Mouse (Mus musculus) megakaryocyte, adult 5-6 weeks (primary cell): Measurements from ENCODE around the gene Trcg1. TPM values are rescaled to one million over a fixed set of nuclear protein-coding genes. Genes with fewer than 3 reads are reported as not detected.

ENCODE experiments used
- ATAC-seq: 2 replicates; pipeline ENCODE4 v1.8.0; 2016; ENCODE audit warnings: mild to moderate bottlenecking, inconsistent platforms; ENCODE audit not compliant: poor library complexity, severe bottlenecking
- total RNA-seq, 2 experiments: library from RNA; stranded (forward) in 1 of 2; stranded (reverse) in 1 of 2; fragments of 153-499, 151-499 nt in 1 of 2; fragments of 221-1000, 200-1000 nt in 1 of 2; gene quantifications; 2 replicates each; pipeline versions ENCODE4 v1.2.3 to v1.2.4; 2015 to 2017

Gene Trcg1
- total RNA-seq, 2 experiments from 2014 or later: not detected

- ATAC-seq: no peak
Observed at GRCm38 (mm10) chr9:57294905-57295304, 58.5 kb downstream of the Trcg1 start.

DNA sequence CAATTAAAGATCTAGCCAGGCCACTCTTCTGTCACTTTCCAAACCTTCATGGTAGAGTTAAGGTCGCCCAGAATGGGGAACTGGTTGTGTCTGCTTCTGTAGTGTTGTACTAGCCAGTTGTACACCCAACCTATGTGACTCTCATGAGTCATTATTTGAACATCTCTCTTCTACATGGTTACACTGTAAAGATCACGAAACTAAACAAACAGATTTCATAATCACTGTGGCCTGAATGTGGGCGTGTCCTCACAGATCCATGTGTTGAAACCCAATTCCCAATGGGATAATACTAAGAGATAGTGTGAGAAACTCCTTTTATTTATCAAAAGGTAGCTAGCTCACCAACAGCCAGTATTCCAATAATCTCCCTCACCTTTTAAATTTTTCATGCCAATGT is 59.3 kb downstream of the Trcg1 start:
- no peak for ATAC-seq

DNA sequence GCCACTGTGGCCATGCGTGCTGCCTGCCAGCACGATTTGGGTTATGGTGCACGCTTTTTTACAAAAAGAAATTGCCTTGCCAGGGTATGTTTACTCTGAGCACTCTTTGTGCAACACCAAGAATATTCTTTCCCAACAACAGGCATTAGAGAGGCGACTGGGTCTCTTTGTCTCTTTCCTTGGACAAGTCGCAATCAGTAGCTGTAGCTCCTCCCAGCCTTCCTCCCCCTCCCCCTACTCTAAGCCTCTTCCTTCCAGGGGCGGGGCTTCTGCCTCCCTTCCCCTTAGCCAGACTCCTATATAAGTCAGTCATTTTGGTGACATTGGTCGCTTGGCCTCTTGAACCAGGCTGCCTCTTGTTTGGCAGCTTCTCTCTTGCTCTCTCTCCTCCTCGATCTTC is 59.9 kb downstream of the Trcg1 start:
- no peak for ATAC-seq

DNA sequence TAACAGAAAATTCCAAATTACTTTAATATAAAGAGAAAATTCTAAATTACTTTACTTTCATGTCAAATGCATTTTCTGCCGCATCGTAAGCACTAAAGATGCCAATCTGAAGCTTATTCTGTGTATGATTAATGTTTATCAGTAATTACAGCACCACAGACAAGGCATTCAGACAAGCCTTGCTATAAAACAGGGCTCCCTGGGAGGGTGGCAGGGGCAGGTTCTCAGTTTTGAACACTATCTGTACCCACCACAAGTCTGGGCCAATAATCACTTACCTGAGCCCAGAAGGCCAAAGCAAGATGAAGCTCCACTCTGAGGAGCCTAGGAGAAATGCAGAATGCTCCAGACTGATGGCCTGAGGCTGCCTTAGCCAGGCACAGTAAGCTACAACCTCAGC is 61.6 kb downstream of the Trcg1 start:
- no peak for ATAC-seq

Other genes with a start within 250 kb of the Trcg1 start
- 11.9 and 12.6 TPM in 2 replicates for gene Ptpn9, start 241.6 kb upstream of the Trcg1 start, total RNA-seq (2015)
- 9.8 and 10.9 TPM in 2 replicates for gene Ptpn9, start 241.6 kb upstream of the Trcg1 start, total RNA-seq (2017)
- 83.5 and 87.5 TPM in 2 replicates for gene Sin3a, start 164.5 kb upstream of the Trcg1 start, total RNA-seq (2015)
- gene Sin3a, start 164.5 kb upstream of the Trcg1 start, total RNA-seq (2017): 89.8 and 96.9 TPM in 2 replicates
- 27.4 and 47.7 TPM in 2 replicates for gene Man2c1, start 105.9 kb upstream of the Trcg1 start, total RNA-seq (2015)
- gene Man2c1, start 105.9 kb upstream of the Trcg1 start, total RNA-seq (2017): 33.6 and 35.4 TPM in 2 replicates
- gene Neil1, start 88.3 kb upstream of the Trcg1 start, total RNA-seq (2015): 5.4 and 5.5 TPM in 2 replicates
- gene Neil1, start 88.3 kb upstream of the Trcg1 start, total RNA-seq (2017): 2.1 and 4.1 TPM in 2 replicates
- gene Commd4, start 78.2 kb upstream of the Trcg1 start, total RNA-seq (2015): 100 and 108 TPM in 2 replicates
- gene Commd4, start 78.2 kb upstream of the Trcg1 start, total RNA-seq (2017): 150 and 151 TPM in 2 replicates
- gene 1700017B05Rik, start 26.1 kb downstream of the Trcg1 start, total RNA-seq (2015): 15.6 and 17.9 TPM in 2 replicates
- 8.4 and 15.1 TPM in 2 replicates for gene 1700017B05Rik, start 26.1 kb downstream of the Trcg1 start, total RNA-seq (2017)
- gene Ppcdc, start 203.6 kb downstream of the Trcg1 start, total RNA-seq (2015): 15.6 and 19.2 TPM in 2 replicates
- 14.5 and 19.2 TPM in 2 replicates for gene Ppcdc, start 203.6 kb downstream of the Trcg1 start, total RNA-seq (2017)
- gene Scamp5, start 231.5 kb downstream of the Trcg1 start, total RNA-seq (2015): 0.30 and 0.33 TPM in 2 replicates
- 0.04 and 0.28 TPM in 2 replicates for gene Scamp5, start 231.5 kb downstream of the Trcg1 start, total RNA-seq (2017)